Mouse (Mus musculus) G1E-ER4 (cell line): ENCODE measurements around the gene Ubl4a. TPM values are rescaled to one million over a fixed set of nuclear protein-coding genes. Genes with fewer than 3 reads are reported as not detected.

Experiments used
- GATA1 ChIP-seq: IDR thresholded peaks from one replicate; pipeline ENCODE4 v1.8.0; 2012; ENCODE audit warnings: low read length, inconsistent platforms
- polyA plus RNA-seq: library from polyadenylated mRNA; stranded (reverse); fragments of >175 nt; gene quantifications from 2 replicates; pipeline ENCODE4 v1.2.3, GENCODE M21; 2012

Ubl4a gene
- polyA plus RNA-seq, 1 experiment: 28.9 TPM

GRCm38 (mm10) chrX:74328725-74329161 is 44.3 kb downstream of the Ubl4a start, which contains the start of gene Plxna3:
Plxna3 (plus strand) TSS chrX:74329066.
- TF ChIP-seq GATA1: no peak

Other genes starting within 250 kb of the Ubl4a start
- gene Opn1mw, start 245.8 kb downstream of the Ubl4a start, polyA plus RNA-seq: not detected in 2 replicates
- 45.0 and 52.5 TPM in 2 replicates for gene Mecp2, start 237.9 kb downstream of the Ubl4a start, polyA plus RNA-seq
- not detected in 2 replicates for gene Tex28, start 205.4 kb downstream of the Ubl4a start, polyA plus RNA-seq
- not detected in 2 replicates for gene Tktl1, start 196.0 kb downstream of the Ubl4a start, polyA plus RNA-seq
- 66.0 and 78.5 TPM in 2 replicates for gene Flna, start 123.4 kb downstream of the Ubl4a start, polyA plus RNA-seq
- gene Emd, start 118.5 kb downstream of the Ubl4a start, polyA plus RNA-seq: 29.1 and 54.9 TPM in 2 replicates
- gene Rpl10, start 102.4 kb downstream of the Ubl4a start, polyA plus RNA-seq: 726 and 861 TPM in 2 replicates
- gene Taz, start 91.3 kb downstream of the Ubl4a start, polyA plus RNA-seq: 34.0 and 45.5 TPM in 2 replicates
- 0.35 TPM in 2 replicates for gene Dnase1l1, start 90.9 kb downstream of the Ubl4a start, polyA plus RNA-seq
- 10.2 and 14.1 TPM in 2 replicates for gene Atp6ap1, start 76.1 kb downstream of the Ubl4a start, polyA plus RNA-seq
- 28.9 and 30.8 TPM in 2 replicates for gene Gdi1, start 68.2 kb downstream of the Ubl4a start, polyA plus RNA-seq
- gene Fam50a, start 60.2 kb downstream of the Ubl4a start, polyA plus RNA-seq: 33.8 and 42.2 TPM in 2 replicates
- 16.8 and 17.4 TPM in 2 replicates for gene Plxna3, start 44.2 kb downstream of the Ubl4a start, polyA plus RNA-seq
- gene Lage3, start 19.6 kb downstream of the Ubl4a start, polyA plus RNA-seq: 5.7 and 8.9 TPM in 2 replicates
- 1.3 and 1.4 TPM in 2 replicates for gene Slc10a3, start 131 bp upstream of the Ubl4a start, polyA plus RNA-seq
- gene Fam3a, start 20.1 kb upstream of the Ubl4a start, polyA plus RNA-seq: 5.6 and 7.3 TPM in 2 replicates
- gene Ikbkg, start 20.1 kb upstream of the Ubl4a start, polyA plus RNA-seq: 18.3 and 27.2 TPM in 2 replicates
- gene G6pdx, start 56.0 kb upstream of the Ubl4a start, polyA plus RNA-seq: 7.2 and 18.4 TPM in 2 replicates
- gene Gm6880, start 108.2 kb upstream of the Ubl4a start, polyA plus RNA-seq: not detected in 2 replicates
- gene Olfr1326-ps1, start 201.7 kb upstream of the Ubl4a start, polyA plus RNA-seq: not detected in 2 replicates
- gene Olfr1325, start 219.5 kb upstream of the Ubl4a start, polyA plus RNA-seq: not detected in 2 replicates